Mouse (Mus musculus): Measurements from ENCODE around the gene Mbd3l2. TPM values are rescaled to one million over a fixed set of nuclear protein-coding genes. Genes with fewer than 3 reads are reported as not detected.

Mbd3l2 gene
- not detected in 2 replicates for polyA plus RNA-seq (2015; fragmentation: Nextera tagmentation; extraction: Ambion mirVana)

DNA sequence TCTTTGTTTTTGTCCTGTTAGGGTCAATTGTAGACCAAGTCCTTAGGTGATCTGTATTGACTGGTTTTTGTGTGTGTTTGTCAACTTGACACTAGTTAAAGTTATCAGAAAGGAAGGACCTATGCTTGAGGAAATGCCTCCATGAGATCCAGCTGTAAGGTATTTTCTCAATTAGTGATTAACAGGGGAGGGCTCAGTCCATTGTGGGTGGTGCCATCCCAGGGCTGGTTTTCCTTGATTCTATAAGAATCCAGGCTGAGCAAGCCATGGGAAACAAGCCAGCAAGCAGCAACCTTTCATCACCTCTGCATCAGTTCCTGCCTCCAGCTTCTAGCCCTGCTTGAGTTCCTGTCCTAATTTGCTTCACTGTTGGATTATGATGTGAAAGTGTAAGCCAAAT is at the start of gene Mbd3l2:
Gene Mbd3l2, plus strand, starts transcription at position 301 of the 400 bp plus-strand sequence.

DNA sequence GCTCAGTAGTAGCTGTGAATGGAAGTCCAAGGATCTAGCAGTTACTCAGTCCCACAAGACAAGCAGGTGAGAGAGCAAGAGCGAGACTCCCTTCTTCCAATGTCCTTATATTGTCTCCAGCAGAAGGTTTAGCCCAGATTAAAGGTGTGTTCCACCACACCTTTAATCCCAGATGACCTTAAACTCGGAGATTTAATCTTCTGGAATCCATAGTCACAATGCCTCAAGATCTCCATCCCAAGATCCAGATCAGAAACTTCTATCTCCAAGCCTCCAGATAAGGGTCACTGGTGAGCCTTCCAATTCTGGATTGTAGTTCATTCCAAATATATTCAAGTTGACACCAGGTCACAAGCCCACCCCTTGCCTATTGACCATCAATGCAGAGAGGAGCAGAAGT is 27.6 kb upstream of the Mbd3l2 start, which contains the start of gene Naalad2:
Gene Naalad2, minus strand, starts transcription at position 101 of the 400 bp plus-strand sequence.

DNA sequence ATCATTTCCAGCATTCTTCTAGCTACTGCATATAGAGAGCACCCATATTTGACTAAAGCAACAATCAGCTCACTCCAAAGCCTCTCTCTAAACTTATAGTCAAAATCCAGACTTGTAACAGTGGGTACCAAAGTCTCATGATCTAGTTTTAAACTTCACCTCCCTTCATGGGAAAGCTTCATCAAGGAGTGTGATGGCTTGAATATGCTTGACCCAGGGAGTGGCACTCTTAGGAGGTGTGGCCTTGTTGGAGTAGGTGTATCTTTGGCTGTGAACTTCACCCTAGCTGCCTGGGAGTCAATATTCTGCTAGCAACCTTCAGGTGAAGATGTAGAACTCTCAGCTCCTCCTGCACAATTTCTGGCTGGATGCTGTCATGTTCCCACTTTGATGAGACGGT is 26.3 kb upstream of the Mbd3l2 start, which contains the start of gene Ubtfl1:
Gene Ubtfl1, plus strand, starts transcription at position 301 of the 400 bp plus-strand sequence.

DNA sequence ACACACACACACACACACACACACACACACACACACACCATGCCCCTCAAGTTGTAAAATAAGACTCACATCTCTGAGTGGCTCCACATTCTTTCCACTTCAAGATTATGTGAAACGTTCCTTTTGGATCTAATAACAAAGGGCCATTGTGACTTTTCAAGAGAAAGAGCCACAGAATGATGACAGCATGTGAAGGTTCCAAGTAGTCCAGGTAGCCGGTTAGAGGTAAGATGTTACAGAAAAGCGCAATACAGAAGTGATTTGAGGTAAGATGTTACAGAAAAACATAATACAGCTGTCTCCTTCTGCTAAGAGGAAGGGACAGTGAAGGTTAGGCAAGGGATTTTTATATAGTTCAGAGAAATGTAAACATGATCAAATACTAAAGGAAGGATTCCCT is 47.7 kb downstream of the Mbd3l2 start, which contains the start of the genes Zfp558 and Mbd3l1:
Gene Zfp558, minus strand, starts transcription at position 101 of the 400 bp plus-strand sequence.
Gene Mbd3l1, plus strand, starts transcription at position 192 of the 400 bp plus-strand sequence.

Small RNA genes lying within 50 kb of the gene (microRNA-seq; reads per million reads assigned to microRNA genes)
- gene Gm22854 = 0 reads per million in 2 experiments

Other genes starting within 250 kb of the Mbd3l2 start
- gene Chordc1, start 138.5 kb upstream of the Mbd3l2 start, polyA plus RNA-seq (2015; fragmentation: Nextera tagmentation; extraction: Ambion mirVana) = 36.1 and 40.9 TPM in 2 replicates
- 3.8 and 4.6 TPM in 2 replicates for gene Naalad2, start 27.7 kb upstream of the Mbd3l2 start, polyA plus RNA-seq (2015; fragmentation: Nextera tagmentation; extraction: Ambion mirVana)
- gene Ubtfl1, start 26.2 kb upstream of the Mbd3l2 start, polyA plus RNA-seq (2015; fragmentation: Nextera tagmentation; extraction: Ambion mirVana) = not detected in 2 replicates
- 0.87 and 1.2 TPM in 2 replicates for gene Zfp558, start 47.6 kb downstream of the Mbd3l2 start, polyA plus RNA-seq (2015; fragmentation: Nextera tagmentation; extraction: Ambion mirVana)
- gene Mbd3l1, start 47.7 kb downstream of the Mbd3l2 start, polyA plus RNA-seq (2015; fragmentation: Nextera tagmentation; extraction: Ambion mirVana) = not detected in 2 replicates
- gene Muc16, start 243.9 kb downstream of the Mbd3l2 start, polyA plus RNA-seq (2015; fragmentation: Nextera tagmentation; extraction: Ambion mirVana) = not detected in 2 replicates